In the genomic region with DNA sequence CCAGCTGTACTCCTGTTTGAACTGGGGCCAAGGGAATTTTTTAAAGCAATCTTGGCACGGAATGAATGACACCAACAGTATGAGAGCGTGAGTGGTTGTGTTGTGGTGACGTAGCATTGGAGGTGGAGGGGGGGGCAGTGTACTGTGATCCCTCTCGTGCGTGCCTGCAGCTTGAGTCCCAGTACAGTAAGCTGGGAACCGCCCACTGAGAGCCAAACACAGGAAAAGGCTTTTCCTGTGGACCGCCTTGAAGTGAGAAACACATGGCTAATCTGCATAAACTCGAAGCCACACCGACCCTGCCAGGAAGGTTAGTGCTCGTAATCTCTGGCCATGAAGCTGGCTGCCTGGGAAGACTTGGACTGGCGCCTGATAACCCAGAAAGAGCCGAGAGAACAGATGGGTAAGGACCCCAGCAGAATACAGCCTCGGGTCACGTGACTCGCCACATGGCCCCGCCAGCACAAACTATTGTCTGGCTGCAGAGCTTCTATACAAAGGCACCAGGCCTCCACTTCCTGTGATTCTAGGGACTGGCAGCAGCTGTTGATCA, we compare ENCODE assay signal across 8 mouse cellular contexts. TPM values are rescaled to one million over a fixed set of nuclear protein-coding genes. Genes with fewer than 3 reads are reported as not detected.
DNase-seq lines count a peak whose midpoint lies in the region; ATAC-seq and TF ChIP-seq lines count a peak whose summit lies in the region.

No protein-coding gene starts in this region.

- no peaks in the 10 kb centered on the region for H3K9me3 ChIP-seq in erythroblast, embryonic 14.5 days (ENCODE audit: control insufficient read depth, low read length)
- H3K9me3 ChIP-seq in heart, embryonic 12.5 days (replicated peaks), result no peaks in the 10 kb centered on the region
- no peaks in the 10 kb centered on the region for H3K9me3 ChIP-seq in kidney, postnatal 0 days (replicated peaks; ENCODE audit: low read length)
- no peaks in the 10 kb centered on the region for H3K9me3 ChIP-seq in stomach, embryonic 14.5 days (ENCODE audit: control insufficient read depth, low read depth, low read length)

- peak overlapping the region; percentile 84 for H3K27ac ChIP-seq in heart, embryonic 12.5 days (ENCODE audit: poor library complexity, severe bottlenecking)
- peak overlapping the region; percentile 86 for H3K27ac ChIP-seq in kidney, postnatal 0 days
- no peak overlapping the region for H3K27ac ChIP-seq in liver, adult 2 months (replicated peaks; ENCODE audit: insufficient read depth, low read depth, low read length)
- H3K27ac ChIP-seq in stomach, embryonic 14.5 days (ENCODE audit: low read length), result peak overlapping the region; percentile 88

- peak overlapping the region; percentile 60 for H3K4me2 ChIP-seq in heart, embryonic 12.5 days
- H3K4me2 ChIP-seq in kidney, postnatal 0 days (ENCODE audit: low read length), result peak overlapping the region; percentile 30
- H3K4me2 ChIP-seq in myocyte (ENCODE audit: low read depth), result peak overlapping the region; percentile 79
- H3K4me2 ChIP-seq in stomach, embryonic 14.5 days (replicated peaks; ENCODE audit: low read depth, low read length), result peak overlapping the region; percentile 39

- peaks cover 71% of the 10 kb centered on the region for H3K4me1 ChIP-seq in erythroblast, embryonic 14.5 days (ENCODE audit: control insufficient read depth)
- H3K4me1 ChIP-seq in heart, embryonic 12.5 days (replicated peaks), result peaks cover 87% of the 10 kb centered on the region
- H3K4me1 ChIP-seq in kidney, postnatal 0 days (replicated peaks; ENCODE audit: insufficient read depth, low read length), result peaks cover 40% of the 10 kb centered on the region
- H3K4me1 ChIP-seq in liver, adult 2 months (ENCODE audit: control insufficient read depth, insufficient read depth, low read length), result peaks cover 18% of the 10 kb centered on the region
- H3K4me1 ChIP-seq in stomach, embryonic 14.5 days (ENCODE audit: control insufficient read depth, insufficient read depth, low read length), result peaks cover 63% of the 10 kb centered on the region

- ATAC-seq in heart, embryonic 12.5 days (ENCODE audit: insufficient number of reproducible peaks, low FRiP score), result peak; percentile 91
- ATAC-seq in kidney, postnatal 0 days (replicated peaks; ENCODE audit: low FRiP score, low read depth), result peak; percentile 92
- ATAC-seq in stomach, embryonic 14.5 days (ENCODE audit: insufficient number of reproducible peaks, insufficient read depth, low FRiP score, low read depth), result peak; percentile 90

- H3K9ac ChIP-seq in heart, embryonic 12.5 days, result peak overlapping the region; percentile 56
- peak overlapping the region; percentile 15; the same call in 1 of the 2 replicates for H3K9ac ChIP-seq in kidney, postnatal 0 days (ENCODE audit: low read depth, low read length)
- no peak overlapping the region for H3K9ac ChIP-seq in liver, adult 2 months (ENCODE audit: low read depth, low read length)
- H3K9ac ChIP-seq in stomach, embryonic 14.5 days (replicated peaks; ENCODE audit: low read depth, low read length), result no peak overlapping the region

- H3K4me3 ChIP-seq in erythroblast, embryonic 14.5 days (replicated peaks), result peak overlapping the region; percentile 27
- peak overlapping the region; percentile 26 for H3K4me3 ChIP-seq in heart, embryonic 12.5 days
- no peak overlapping the region for H3K4me3 ChIP-seq in kidney, postnatal 0 days (replicated peaks; ENCODE audit: low read depth, low read length)
- no peak overlapping the region for H3K4me3 ChIP-seq in liver, adult 2 months (ENCODE audit: insufficient read depth, low read depth, low read length)
- H3K4me3 ChIP-seq in myocyte, result no peak overlapping the region
- peak overlapping the region; percentile 17; the same call in 1 of the 2 replicates for H3K4me3 ChIP-seq in stomach, embryonic 14.5 days (ENCODE audit: low read depth, low read length)

- TF ChIP-seq POLR2A in brain, embryonic 14.5 days (IDR thresholded peaks at IDR 0.05; ENCODE audit: borderline replicate concordance, extremely low read depth, insufficient read depth, insufficient read length, poor library complexity, severe bottlenecking), result no peak
- no peak for TF ChIP-seq POLR2A in liver, adult 2 months (IDR thresholded peaks at IDR 0.05; ENCODE audit: extremely low read depth, insufficient read depth, low read length)
- TF ChIP-seq POLR2A in myocyte (IDR thresholded peaks at IDR 0.05; ENCODE audit: insufficient read length, low read depth), result peak; percentile 30

- no peak for TF ChIP-seq CTCF in brain, embryonic 14.5 days (IDR thresholded peaks at IDR 0.05; ENCODE audit: borderline replicate concordance, extremely low read depth, insufficient read depth, insufficient read length)
- TF ChIP-seq CTCF in kidney, postnatal 0 days (IDR thresholded peaks at IDR 0.05; ENCODE audit: low read depth), result no peak
- TF ChIP-seq CTCF in liver, adult 2 months (IDR thresholded peaks at IDR 0.05; ENCODE audit: low read depth, low read length), result no peak

- peak; percentile 88 for DNase-seq in CD4-positive helper T cell, adult 2 months (ENCODE audit: low read depth, low spot score)
- DNase-seq in brain, embryonic 14.5 days (ENCODE audit: low read depth), result peak; percentile 98
- peak; percentile 97 for DNase-seq in kidney, postnatal 0 days (ENCODE audit: low spot score)
- DNase-seq in liver, adult 2 months (ENCODE audit: extremely low read depth, low read depth, low spot score), result peak; percentile 84

- no peak overlapping the region for H3ac ChIP-seq in myocyte (ENCODE audit: control insufficient read depth, insufficient read length)

- under 1% methylated on average over 16 of the region's 16 CpGs for WGBS in heart, embryonic 12.5 days
- WGBS in kidney, postnatal 0 days, result under 1% methylated on average over 16 of the region's 16 CpGs
- 15% methylated on average over 16 of the region's 16 CpGs for WGBS in liver, adult 2 months
- WGBS in stomach, embryonic 14.5 days, result 3% methylated on average over 16 of the region's 16 CpGs

- peaks cover 43% of the 10 kb centered on the region; the same call in 1 of the 2 replicates for H3K79me2 ChIP-seq in liver, adult 2 months (ENCODE audit: control insufficient read depth, insufficient read depth, low read length)
- peaks cover 100% of the 10 kb centered on the region for H3K79me2 ChIP-seq in myocyte (ENCODE audit: control insufficient read depth, insufficient read depth)

- no peaks in the 10 kb centered on the region for H3K27me3 ChIP-seq in erythroblast, embryonic 14.5 days (ENCODE audit: control insufficient read depth)
- H3K27me3 ChIP-seq in heart, embryonic 12.5 days (replicated peaks), result no peaks in the 10 kb centered on the region
- no peaks in the 10 kb centered on the region for H3K27me3 ChIP-seq in kidney, postnatal 0 days (ENCODE audit: insufficient read depth, low read length)
- no peaks in the 10 kb centered on the region for H3K27me3 ChIP-seq in liver, adult 2 months (ENCODE audit: control insufficient read depth, insufficient read depth, low read length)
- no peaks in the 10 kb centered on the region for H3K27me3 ChIP-seq in myocyte (ENCODE audit: control insufficient read depth, insufficient read depth, insufficient read length)
- no peaks in the 10 kb centered on the region for H3K27me3 ChIP-seq in stomach, embryonic 14.5 days (ENCODE audit: control insufficient read depth, insufficient read depth, low read length)

- peaks cover 85% of the 10 kb centered on the region for H3K36me3 ChIP-seq in erythroblast, embryonic 14.5 days (ENCODE audit: control insufficient read depth)
- H3K36me3 ChIP-seq in heart, embryonic 12.5 days, result peaks cover 7% of the 10 kb centered on the region
- 0 out of 2 replicates have a peak, but pooled peaks cover 5% of the 10 kb centered on the region for H3K36me3 ChIP-seq in kidney, postnatal 0 days (ENCODE audit: insufficient read depth, low read length)
- 0 out of 2 replicates have a peak, but pooled peaks cover 1% of the 10 kb centered on the region for H3K36me3 ChIP-seq in liver, adult 2 months (ENCODE audit: control insufficient read depth, insufficient read depth, low read length)
- H3K36me3 ChIP-seq in myocyte (ENCODE audit: control insufficient read depth, insufficient read depth), result no peaks in the 10 kb centered on the region
- peaks cover 12% of the 10 kb centered on the region for H3K36me3 ChIP-seq in stomach, embryonic 14.5 days (ENCODE audit: control insufficient read depth, insufficient read depth, low read length)

TF ChIP-seq in myocyte, 11 proteins besides CTCF, POLR2A, EP300 and RAD21 (continues in another document):
- TF ChIP-seq MYOG (IDR thresholded peaks at IDR 0.05; ENCODE audit: control insufficient read depth in 1 of 3, insufficient read depth in 1 of 3, insufficient read length in 2 of 3, low read depth in 2 of 3), result peak in 1 of 3 experiments; percentile 47
- peak in 2 of 3 experiments; percentile 15 to 22 for TF ChIP-seq MYOD1 (IDR thresholded peaks at IDR 0.05; ENCODE audit: control insufficient read depth in 1 of 3, insufficient read length in 2 of 3, low read depth in 2 of 3)
- TF ChIP-seq CEBPB (IDR thresholded peaks at IDR 0.05; ENCODE audit: insufficient read depth, poor library complexity, severe bottlenecking), result no peak
- peak; percentile 23 for TF ChIP-seq SRF (IDR thresholded peaks at IDR 0.05; ENCODE audit: control insufficient read depth, insufficient read length, low read depth)
- TF ChIP-seq TCF3 (IDR thresholded peaks at IDR 0.05; ENCODE audit: insufficient read length, low read depth), result no peak
- no peak for TF ChIP-seq TCF12 (IDR thresholded peaks at IDR 0.05; ENCODE audit: insufficient read depth, poor library complexity, severe bottlenecking)
- TF ChIP-seq REST (IDR thresholded peaks at IDR 0.05; ENCODE audit: insufficient read depth, insufficient read length), result no peak
- TF ChIP-seq MAX (IDR thresholded peaks at IDR 0.05; ENCODE audit: low read depth), result no peak

RNA-seq across cellular contexts. Expression of a gene that starts 27.0 kb away (rescaled TPM):
- polyA plus RNA-seq in brain, embryonic 14.5 days (2012; rRNA removed), result 75.4 and 121 TPM in 2 replicates
- polyA plus RNA-seq in erythroblast, embryonic 14.5 days (2012), result 2.3 and 2.6 TPM in 2 replicates
- 24.5 and 28.7 TPM in 2 replicates for polyA plus RNA-seq in heart, embryonic 12.5 days (2016; fragmentation: Nextera tagmentation; extraction: Ambion mirVana)
- polyA plus RNA-seq in kidney, postnatal 0 days (2015; fragmentation: Nextera tagmentation; extraction: Ambion mirVana), result 17.9 and 19.3 TPM in 2 replicates
- total RNA-seq in liver, adult 2 months (2014; rRNA removed), result 5.9 and 8.5 TPM in 2 replicates
- polyA plus RNA-seq in liver, adult 2 months (2012; rRNA removed), result 21.9 and 25.2 TPM in 2 replicates
- 23.2 TPM for polyA plus RNA-seq in myocyte (2012; fragmentation: generic; extraction: Trizol)
- polyA plus RNA-seq in stomach, embryonic 14.5 days (2014; fragmentation: Nextera tagmentation; extraction: Ambion mirVana), result 42.0 and 49.4 TPM in 2 replicates

RNA-seq across cellular contexts. Expression of a gene that starts 57.2 kb away (rescaled TPM):
- 11.7 and 12.8 TPM in 2 replicates for polyA plus RNA-seq in brain, embryonic 14.5 days (2012; rRNA removed)
- polyA plus RNA-seq in erythroblast, embryonic 14.5 days (2012), result 1.6 and 2.0 TPM in 2 replicates
- polyA plus RNA-seq in heart, embryonic 12.5 days (2016; fragmentation: Nextera tagmentation; extraction: Ambion mirVana), result 15.0 and 18.4 TPM in 2 replicates
- 19.1 and 19.7 TPM in 2 replicates for polyA plus RNA-seq in kidney, postnatal 0 days (2015; fragmentation: Nextera tagmentation; extraction: Ambion mirVana)
- total RNA-seq in liver, adult 2 months (2014; rRNA removed), result 5.9 and 6.4 TPM in 2 replicates
- polyA plus RNA-seq in liver, adult 2 months (2012; rRNA removed), result 5.9 and 7.5 TPM in 2 replicates
- polyA plus RNA-seq in myocyte (2012; fragmentation: generic; extraction: Trizol), result 9.8 TPM
- polyA plus RNA-seq in stomach, embryonic 14.5 days (2014; fragmentation: Nextera tagmentation; extraction: Ambion mirVana), result 15.6 and 18.9 TPM in 2 replicates

Comparison
In these comparisons a context has a peak if more than half of its experiments do, and no peak if none do; other contexts are left out.
1. H3K4me3 ChIP-seq: peak in erythroblast, embryonic 14.5 days (single experiment), heart, embryonic 12.5 days (single experiment) and stomach, embryonic 14.5 days (single experiment); none in kidney, postnatal 0 days (single experiment), liver, adult 2 months (single experiment) and myocyte (single experiment).
2. H3K9ac ChIP-seq: peak in heart, embryonic 12.5 days (single experiment) and kidney, postnatal 0 days (single experiment); none in liver, adult 2 months (single experiment) and stomach, embryonic 14.5 days (single experiment).
3. Peak in every context shown above with its lines, with median percentiles within 50 percentile points of each other: DNase-seq, ATAC-seq and H3K4me2 ChIP-seq.